Mouse (Mus musculus) frontal cortex, adult 2 months (tissue): ENCODE results near the gene Folr2. TPM values are rescaled to one million over a fixed set of nuclear protein-coding genes. Genes with fewer than 3 reads are reported as not detected.

Source experiments
- DNase-seq, 2 experiments: peaks; one replicate each; pipeline ENCODE4 v3.0.0; 2022; ENCODE audit warnings: low spot score in 1 of 2; ENCODE audit errors: extremely low spot score in 1 of 2
- polyA plus RNA-seq: library from polyadenylated mRNA; depleted of rRNA; stranded (reverse); fragments of >200 nt; gene quantifications from 2 replicates; pipeline ENCODE4 v1.2.3, GENCODE M21; 2012

The Folr2 gene
- polyA plus RNA-seq, 1 experiment: 2.3 TPM

DNA sequence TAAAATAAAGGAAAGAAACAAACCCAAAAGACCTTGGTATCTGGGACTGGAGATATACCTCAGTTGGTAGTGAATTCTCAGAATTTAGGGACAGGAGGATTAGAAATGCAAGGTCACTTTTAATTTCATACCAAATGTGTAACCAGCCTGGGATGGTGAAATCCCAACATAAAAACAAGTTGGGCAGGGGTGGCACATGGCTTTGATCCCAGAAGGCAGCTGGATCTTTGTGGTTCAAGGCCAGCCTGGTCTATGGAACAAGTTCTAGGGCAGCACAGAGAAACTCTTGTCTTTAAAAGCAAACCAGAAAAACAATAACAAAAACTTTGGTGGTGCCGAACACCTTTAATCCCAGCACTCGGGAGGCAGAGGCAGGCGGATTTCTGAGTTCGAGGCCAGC, 10.5 kb upstream of the Folr2 start:
- no peak for DNase-seq

GRCm38 (mm10) chr7:101866491-101867265, 9.7 kb upstream of the Folr2 start:
- DNase-seq: no peak

- no peak for DNase-seq
Observed at GRCm38 (mm10) chr7:101863415-101863814, 6.4 kb upstream of the Folr2 start, which contains the start of gene Anapc15. Gene Anapc15 (plus strand): TSS chr7:101863715.

- no peak for DNase-seq
Observed at GRCm38 (mm10) chr7:101862291-101862690, 5.3 kb upstream of the Folr2 start.

DNA sequence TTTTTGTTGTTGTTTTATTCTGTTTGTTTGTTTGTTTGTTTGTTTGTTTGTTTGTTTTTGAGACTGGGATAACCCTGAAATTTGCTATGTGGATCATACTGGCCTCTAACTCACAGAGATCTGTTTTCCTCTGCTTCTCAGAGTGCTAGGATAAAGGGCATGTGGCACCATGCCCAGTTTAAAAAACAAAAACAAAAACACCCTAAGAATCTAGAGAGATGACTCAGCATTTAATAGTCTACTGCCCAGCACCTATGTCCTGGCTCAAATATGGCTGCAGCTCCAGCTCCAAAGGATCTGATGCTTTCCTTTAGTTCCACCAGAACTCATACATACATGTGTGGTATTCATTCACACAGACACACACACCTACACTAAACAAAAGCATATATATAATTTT, 4.0 kb upstream of the Folr2 start:
- no peak for DNase-seq

DNA sequence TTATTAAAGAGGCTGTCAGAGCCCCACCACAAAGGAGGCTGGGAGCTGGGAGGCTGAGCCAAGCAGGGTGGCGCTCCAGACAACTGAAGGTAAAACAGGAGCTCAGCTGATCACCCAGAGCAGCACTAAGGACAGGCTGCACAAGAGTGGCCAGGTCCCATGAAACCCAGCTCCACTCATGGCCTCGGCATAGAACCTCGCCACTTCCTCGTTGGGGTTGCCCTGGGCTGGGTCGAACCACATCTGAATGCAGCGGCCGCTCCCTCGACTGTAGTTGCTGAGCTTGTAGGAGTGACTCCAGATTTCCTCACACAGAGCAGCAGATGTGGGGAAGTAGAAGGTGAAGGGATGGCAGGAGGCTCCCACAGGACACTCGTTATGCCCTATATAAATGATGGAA, 1.4 kb upstream of the Folr2 start:
- DNase-seq: no peak

DNA sequence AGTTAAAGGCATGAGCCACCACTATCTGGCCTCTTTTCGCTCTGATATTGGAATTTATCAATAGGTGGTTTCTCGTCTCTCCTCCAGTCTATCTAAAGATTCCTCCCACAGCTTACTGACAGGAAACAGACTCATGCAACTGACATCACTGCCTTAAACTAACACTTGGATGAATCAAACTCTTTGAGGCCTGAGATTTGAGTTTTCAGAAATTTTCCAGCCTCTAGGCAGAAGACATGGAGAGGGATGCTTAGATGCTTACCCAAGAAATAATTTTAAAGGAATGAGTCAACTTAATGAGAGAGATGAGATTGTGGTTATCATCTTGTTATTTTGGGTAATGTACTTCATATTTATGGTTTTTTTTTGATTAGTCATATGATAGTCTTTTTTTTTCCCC, 3.2 kb downstream of the Folr2 start:
- DNase-seq: no peak

- DNase-seq: no peak
Observed at GRCm38 (mm10) chr7:101852846-101853245, 4.1 kb downstream of the Folr2 start.

- DNase-seq: no peak
Observed at GRCm38 (mm10) chr7:101851689-101852088, 5.3 kb downstream of the Folr2 start.

- no peak for DNase-seq
Observed at GRCm38 (mm10) chr7:101847934-101848333, 9.1 kb downstream of the Folr2 start.

- DNase-seq: no peak
Observed at GRCm38 (mm10) chr7:101844186-101844585, 12.8 kb downstream of the Folr2 start.

DNA sequence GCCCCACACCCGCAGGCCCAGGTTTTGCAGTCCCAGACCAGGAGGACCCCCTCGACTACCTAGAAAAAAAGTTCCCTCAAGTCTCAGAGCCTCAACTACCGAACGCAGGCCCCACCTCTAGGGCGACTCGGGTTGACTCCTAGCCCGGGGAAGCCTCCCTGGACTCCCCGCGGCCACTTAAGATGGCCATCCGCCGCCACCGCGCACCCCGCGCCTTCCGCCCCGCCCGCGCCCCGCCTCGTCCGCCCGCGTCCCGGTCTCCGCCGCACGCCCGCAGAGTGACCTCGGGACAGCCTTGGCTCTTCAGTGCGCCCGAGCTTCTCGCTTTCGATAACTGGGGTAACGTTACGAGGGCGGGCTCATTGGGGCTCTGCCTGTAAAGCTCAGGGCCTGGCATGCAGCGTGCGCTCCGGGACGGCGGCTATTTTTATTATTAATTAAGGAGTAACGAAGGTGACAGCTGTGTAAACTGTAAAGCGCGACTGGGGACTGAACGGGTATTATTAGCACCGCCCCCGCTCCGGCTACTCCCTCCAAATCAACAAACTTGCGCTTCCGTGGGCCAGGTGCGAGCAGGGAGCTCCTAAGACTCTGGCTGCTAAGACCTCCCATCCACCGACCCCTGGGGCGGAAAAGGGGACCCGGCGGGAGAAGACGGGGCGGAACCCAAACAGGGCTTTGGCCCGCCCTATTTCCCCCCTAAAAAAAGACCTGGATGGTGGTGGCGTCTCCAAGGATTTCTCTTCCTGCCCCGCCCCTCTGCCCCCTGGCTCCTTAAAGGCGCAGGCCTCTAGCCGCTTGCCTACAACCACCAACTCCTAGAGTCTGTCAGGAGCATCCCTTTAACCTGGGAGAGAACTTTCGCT, 19.2 kb downstream of the Folr2 start, which contains the start of gene Inppl1:
Inppl1 (minus strand) TSS at position 624 of the 866 bp plus-strand sequence.
- DNase-seq: peak; percentile 81 to 88

- DNase-seq: no peak
Observed at GRCm38 (mm10) chr7:101837154-101837605, 19.8 kb downstream of the Folr2 start.

DNA sequence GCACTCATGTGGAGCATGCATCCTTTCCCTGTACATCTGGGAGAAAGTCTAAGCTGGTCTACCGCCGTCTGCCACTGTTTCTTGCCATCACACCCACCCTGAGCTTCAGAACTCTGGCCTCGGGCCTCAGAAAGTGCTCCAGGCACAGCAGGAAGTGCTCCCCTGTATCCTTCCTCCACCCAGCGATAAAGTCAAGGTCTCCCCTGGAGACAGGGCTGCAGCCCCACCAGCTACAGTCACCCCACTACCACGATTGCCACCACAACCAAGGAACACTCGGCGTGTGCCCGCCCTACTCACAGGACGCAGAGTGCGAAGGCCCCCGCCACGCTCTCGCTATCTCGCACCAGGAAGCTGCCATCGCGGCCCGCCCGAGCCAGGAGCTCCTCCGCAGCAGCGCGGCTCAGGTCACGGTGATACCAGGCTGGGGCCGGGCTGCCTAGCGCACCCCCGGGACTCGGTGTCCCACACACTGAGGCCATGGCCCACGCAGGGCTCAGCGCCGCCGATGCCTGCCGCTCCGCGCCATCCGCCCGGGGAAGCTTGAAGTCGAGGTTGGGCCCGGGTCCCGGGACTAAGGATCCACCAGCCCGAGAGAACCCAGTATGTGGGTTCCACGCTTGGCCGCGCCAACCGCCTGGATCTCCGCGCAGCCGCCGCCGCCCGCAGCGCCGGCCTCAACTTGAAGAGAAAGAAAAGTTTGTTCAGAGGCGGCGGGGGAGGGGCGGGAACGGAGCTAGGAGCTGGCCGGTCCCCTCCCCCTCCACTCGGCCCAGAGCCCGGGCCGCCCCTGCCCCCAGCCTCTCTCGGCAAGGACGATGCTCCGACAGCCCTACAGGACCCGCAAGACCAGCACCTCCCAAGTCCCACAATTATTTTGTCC, 20.5 kb downstream of the Folr2 start:
- DNase-seq: peak in 1 of 2 experiments; percentile 49

GRCm38 (mm10) chr7:101835457-101836109, 21.4 kb downstream of the Folr2 start:
- DNase-seq: no peak

- DNase-seq: no peak
Observed at GRCm38 (mm10) chr7:101834903-101835302, 22.1 kb downstream of the Folr2 start.

GRCm38 (mm10) chr7:101833916-101834584, 22.9 kb downstream of the Folr2 start:
- DNase-seq: no peak

DNA sequence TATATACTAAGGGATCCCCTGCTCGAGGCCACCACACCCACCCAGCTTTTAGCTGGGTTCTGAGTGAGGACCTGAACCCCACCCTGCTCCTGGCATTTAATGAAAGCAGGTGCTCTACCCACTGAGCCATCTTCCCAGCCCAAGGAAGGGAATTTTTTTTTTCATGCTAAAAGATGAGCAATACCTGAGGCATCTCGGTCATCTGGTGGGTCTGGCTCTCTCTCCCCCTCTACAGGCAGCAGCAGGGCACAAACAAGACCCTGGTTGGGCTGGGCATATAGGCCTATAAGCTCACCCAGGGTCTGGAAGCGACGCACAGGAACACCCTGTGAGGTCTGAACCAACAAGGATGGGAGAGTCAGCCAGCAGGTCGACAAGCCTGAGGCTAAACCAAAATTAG, 23.6 kb downstream of the Folr2 start:
- DNase-seq: no peak

DNA sequence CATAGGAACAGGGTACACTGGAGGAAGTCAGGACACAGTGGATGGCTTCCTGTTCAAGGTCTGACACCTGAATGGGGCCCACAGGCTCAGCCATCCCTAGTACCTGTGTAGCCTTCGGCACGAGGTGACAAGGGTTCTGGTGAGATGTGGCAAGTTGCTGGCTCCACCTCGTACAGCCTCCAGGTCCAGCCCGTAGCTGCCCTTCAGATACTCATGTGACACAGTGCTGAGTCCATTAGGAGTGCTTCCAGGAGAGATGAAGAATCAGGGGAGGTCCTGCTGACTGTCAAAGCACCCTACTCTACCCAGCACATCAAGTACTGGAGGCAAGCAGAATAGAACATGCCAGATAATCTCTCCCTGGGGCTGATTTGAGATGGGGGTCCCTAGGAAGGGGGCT, 24.6 kb downstream of the Folr2 start:
- no peak for DNase-seq
